Mouse (Mus musculus) frontal cortex, postnatal 25 days (tissue): ENCODE results near the gene Ncstn.

Experiments
- DNase-seq, 2 experiments: peaks; one replicate each; pipeline ENCODE4 v3.0.0; 2022; ENCODE audit warnings: low spot score in 2 of 2

Gene Ncstn

GRCm38 (mm10) chr1:172072604-172073003 is 10.0 kb downstream of the Ncstn start:
- DNase-seq, result no peak

- no peak for DNase-seq
Measured at GRCm38 (mm10) chr1:172071556-172071955, 11.0 kb downstream of the Ncstn start.

- DNase-seq, result no peak
Measured at GRCm38 (mm10) chr1:172070227-172070626, 12.4 kb downstream of the Ncstn start.

- DNase-seq, result no peak
Measured at GRCm38 (mm10) chr1:172064613-172065141, 17.9 kb downstream of the Ncstn start.

GRCm38 (mm10) chr1:172063291-172064023 is 19.1 kb downstream of the Ncstn start:
- DNase-seq, result no peak

- no peak for DNase-seq
Measured at GRCm38 (mm10) chr1:172062101-172062500, 20.5 kb downstream of the Ncstn start.

- DNase-seq, result no peak
Measured at GRCm38 (mm10) chr1:172061217-172061616, 21.4 kb downstream of the Ncstn start.

- DNase-seq, result no peak
Measured at GRCm38 (mm10) chr1:172060659-172061058, 21.9 kb downstream of the Ncstn start.

- no peak for DNase-seq
Measured at GRCm38 (mm10) chr1:172058874-172059273, 23.7 kb downstream of the Ncstn start.

- DNase-seq, result no peak
Measured at GRCm38 (mm10) chr1:172058321-172058720, 24.3 kb downstream of the Ncstn start.

GRCm38 (mm10) chr1:172057491-172057921 is 25.1 kb downstream of the Ncstn start, which contains the start of gene Nhlh1:
Gene Nhlh1, minus strand, starts transcription at chr1:172057573.
- DNase-seq, result no peak

GRCm38 (mm10) chr1:172056251-172056650 is 26.3 kb downstream of the Ncstn start:
- DNase-seq, result no peak

GRCm38 (mm10) chr1:172053541-172054440 is 28.8 kb downstream of the Ncstn start:
- DNase-seq, result no peak

- DNase-seq, result no peak
Measured at GRCm38 (mm10) chr1:172052766-172053279, 29.8 kb downstream of the Ncstn start.

- no peak for DNase-seq
Measured at GRCm38 (mm10) chr1:172049131-172049782, 33.3 kb downstream of the Ncstn start.

GRCm38 (mm10) chr1:172048241-172048734 is 34.3 kb downstream of the Ncstn start:
- no peak for DNase-seq

GRCm38 (mm10) chr1:172046938-172047337 is 35.7 kb downstream of the Ncstn start:
- DNase-seq, result peak; percentile 51 to 62

GRCm38 (mm10) chr1:172046410-172046809 is 36.2 kb downstream of the Ncstn start:
- DNase-seq, result no peak

GRCm38 (mm10) chr1:172029914-172030313 is 52.7 kb downstream of the Ncstn start:
- DNase-seq, result no peak

- DNase-seq, result no peak
Measured at GRCm38 (mm10) chr1:172028394-172029275, 54.0 kb downstream of the Ncstn start, which contains the start of gene Vangl2. Gene Vangl2, minus strand, starts transcription at chr1:172028444.

- no peak for DNase-seq
Measured at GRCm38 (mm10) chr1:172027809-172028102, 54.8 kb downstream of the Ncstn start.
